Mouse (Mus musculus): ENCODE data around the gene Zmynd8. TPM values are rescaled to one million over a fixed set of nuclear protein-coding genes. Genes with fewer than 3 reads are reported as not detected.
"Not testable (repeated sequence)": the region's sequence is repeated elsewhere in the genome, so short reads cannot be mapped to it uniquely, and the experiment has no call there.

The Zmynd8 gene
- polyA plus RNA-seq, 1 experiment from 2014 or later: 47.6 TPM

DNA sequence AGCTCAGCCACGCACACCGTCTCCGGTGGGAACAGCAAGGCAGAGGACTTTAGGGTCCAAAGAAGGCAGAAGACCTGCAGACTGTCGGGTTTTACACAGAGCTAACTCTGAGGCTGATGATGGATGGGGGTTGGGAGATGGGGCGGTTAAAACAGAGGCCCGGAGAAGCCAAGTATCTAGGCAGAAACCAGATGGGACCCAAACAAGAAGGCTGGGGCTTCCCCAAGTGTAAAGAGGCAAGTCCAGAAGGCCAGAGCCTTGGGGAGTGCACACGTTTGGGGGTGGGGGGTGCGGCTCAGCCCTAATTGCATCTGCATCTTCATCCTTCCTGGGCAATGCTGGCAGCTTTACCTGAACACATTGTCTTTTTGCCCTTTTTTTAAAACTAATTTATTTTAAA is 85.9 kb downstream of the Zmynd8 start:
- Histone ChIP-seq H3K9me3 (replicated peaks; ENCODE audit: control insufficient read depth, low read length) (no peaks in the 10 kb centered on the region), H3K4me2 (no peak overlapping the region), H3K9ac (ENCODE audit: low read depth, low read length) (no peak overlapping the region), H3K27me3 (ENCODE audit: control insufficient read depth, insufficient read depth, low read length) (no peaks in the 10 kb centered on the region), H3K4me3 (ENCODE audit: low read depth, low read length) (no peak overlapping the region), H3K36me3 (ENCODE audit: control insufficient read depth, insufficient read depth, low read length) (peaks cover 28% of the 10 kb centered on the region), H3K4me1 (ENCODE audit: control insufficient read depth, insufficient read depth, low read length) (peaks cover 13% of the 10 kb centered on the region), H3K27ac (ENCODE audit: low read depth, low read length) (no peak overlapping the region)
- no peak for ATAC-seq (replicated peaks; ENCODE audit: insufficient number of reproducible peaks, low FRiP score, low TSS enrichment)
- WGBS (ENCODE audit: insufficient replicate concordance): 85% methylated on average over 8 of the region's 8 CpGs

DNA sequence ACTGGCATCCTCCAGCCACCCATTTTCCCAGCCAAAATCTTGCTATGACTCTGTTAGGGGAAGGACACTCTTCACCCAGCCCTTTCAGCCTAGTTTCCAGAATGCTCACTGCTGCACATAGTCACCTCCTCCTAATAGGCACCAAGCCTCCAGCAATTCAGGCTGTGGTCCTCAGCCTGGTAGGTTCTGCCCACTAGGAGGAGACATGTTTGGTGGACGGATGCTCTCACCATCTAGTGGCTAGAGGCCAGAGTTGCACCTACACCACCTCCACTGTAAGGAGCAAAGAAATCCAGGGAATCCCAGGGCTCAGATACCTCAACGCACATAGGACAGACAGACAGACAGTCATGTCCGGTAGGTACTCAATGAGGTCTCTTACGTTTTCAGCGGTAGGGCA is 87.3 kb downstream of the Zmynd8 start:
- ATAC-seq (replicated peaks; ENCODE audit: insufficient number of reproducible peaks, low FRiP score, low TSS enrichment): no peak
- Histone ChIP-seq H3K27ac (ENCODE audit: low read depth, low read length) (no peak overlapping the region), H3K36me3 (ENCODE audit: control insufficient read depth, insufficient read depth, low read length) (peaks cover 37% of the 10 kb centered on the region), H3K9me3 (replicated peaks; ENCODE audit: control insufficient read depth, low read length) (no peaks in the 10 kb centered on the region), H3K9ac (ENCODE audit: low read depth, low read length) (no peak overlapping the region), H3K27me3 (ENCODE audit: control insufficient read depth, insufficient read depth, low read length) (no peaks in the 10 kb centered on the region), H3K4me1 (ENCODE audit: control insufficient read depth, insufficient read depth, low read length) (0 out of 2 replicates have a peak, but pooled peaks cover 2% of the 10 kb centered on the region), H3K4me3 (ENCODE audit: low read depth, low read length) (no peak overlapping the region), H3K4me2 (no peak overlapping the region)
- 61% methylated on average over 5 of the region's 5 CpGs for WGBS (ENCODE audit: insufficient replicate concordance)

DNA sequence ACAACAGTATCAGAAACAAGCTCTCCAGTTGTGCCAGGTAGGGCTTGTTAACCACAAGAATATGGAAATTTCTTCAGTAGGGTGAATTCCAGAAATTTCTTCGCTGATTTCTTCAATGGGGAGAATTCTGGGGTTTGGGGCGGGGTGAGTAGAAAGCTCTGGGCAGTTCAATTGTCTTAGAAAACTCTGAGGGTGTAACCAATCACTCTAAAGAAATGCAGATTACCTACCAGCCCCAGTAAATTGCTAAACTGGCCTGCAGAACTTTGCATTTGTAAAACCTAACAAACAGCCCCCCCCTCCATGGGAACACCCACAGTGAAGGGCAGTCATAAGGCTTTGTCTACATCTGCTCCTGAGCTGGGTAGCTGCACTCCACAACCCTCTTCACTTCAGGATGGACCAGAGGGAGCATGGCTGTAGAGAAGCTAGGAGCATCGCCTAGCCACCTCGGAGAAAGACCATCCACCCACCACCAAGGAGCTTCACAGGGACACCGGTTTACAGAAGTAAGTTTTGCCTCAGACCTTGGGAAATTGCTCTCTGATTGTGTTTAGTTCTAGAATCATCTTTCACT is 88.8 kb downstream of the Zmynd8 start:
- Histone ChIP-seq H3K4me1 (ENCODE audit: control insufficient read depth, insufficient read depth, low read length) (no peaks in the 10 kb centered on the region), H3K4me3 (ENCODE audit: low read depth, low read length) (no peak overlapping the region), H3K4me2 (no peak overlapping the region), H3K9ac (ENCODE audit: low read depth, low read length) (no peak overlapping the region), H3K9me3 (replicated peaks; ENCODE audit: control insufficient read depth, low read length) (no peaks in the 10 kb centered on the region), H3K27me3 (ENCODE audit: control insufficient read depth, insufficient read depth, low read length) (no peaks in the 10 kb centered on the region), H3K27ac (ENCODE audit: low read depth, low read length) (no peak overlapping the region), H3K36me3 (ENCODE audit: control insufficient read depth, insufficient read depth, low read length) (peaks cover 45% of the 10 kb centered on the region)
- no peak for ATAC-seq (replicated peaks; ENCODE audit: insufficient number of reproducible peaks, low FRiP score, low TSS enrichment)
- WGBS (ENCODE audit: insufficient replicate concordance): 94% methylated on average over 5 of the region's 5 CpGs

DNA sequence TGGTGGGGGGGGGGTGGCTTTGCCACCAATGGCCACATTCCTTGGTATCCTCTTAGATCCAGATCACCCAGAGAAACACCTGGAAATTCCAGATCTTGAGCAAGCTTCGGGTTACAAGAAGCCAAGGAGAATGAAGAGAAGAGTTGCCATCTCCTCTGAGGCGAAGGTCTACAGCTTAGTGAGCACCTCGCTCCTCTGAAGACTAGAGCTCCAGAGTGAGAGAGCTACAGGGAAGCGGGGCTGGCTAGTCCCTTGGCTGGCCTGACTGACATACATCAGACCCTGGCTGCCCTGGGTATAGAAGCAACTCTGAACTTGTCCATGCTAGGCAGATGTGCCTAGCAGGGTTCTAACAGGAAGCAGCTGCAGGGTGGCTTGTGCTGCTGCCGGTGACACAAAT is 89.7 kb downstream of the Zmynd8 start:
- no peak overlapping the region for H3K4me3 ChIP-seq (ENCODE audit: low read depth, low read length)
- no peaks in the 10 kb centered on the region for H3K27me3 ChIP-seq (ENCODE audit: control insufficient read depth, insufficient read depth, low read length)
- no peak for ATAC-seq (replicated peaks; ENCODE audit: insufficient number of reproducible peaks, low FRiP score, low TSS enrichment)
- H3K9ac ChIP-seq (ENCODE audit: low read depth, low read length): no peak overlapping the region
- 89% methylated on average over 5 of the region's 5 CpGs for WGBS (ENCODE audit: insufficient replicate concordance)
- peaks cover 51% of the 10 kb centered on the region for H3K36me3 ChIP-seq (ENCODE audit: control insufficient read depth, insufficient read depth, low read length)
- H3K4me1 ChIP-seq (ENCODE audit: control insufficient read depth, insufficient read depth, low read length): no peaks in the 10 kb centered on the region
- no peak overlapping the region for H3K27ac ChIP-seq (ENCODE audit: low read depth, low read length)
- H3K9me3 ChIP-seq (replicated peaks; ENCODE audit: control insufficient read depth, low read length): no peaks in the 10 kb centered on the region
- H3K4me2 ChIP-seq: no peak overlapping the region

DNA sequence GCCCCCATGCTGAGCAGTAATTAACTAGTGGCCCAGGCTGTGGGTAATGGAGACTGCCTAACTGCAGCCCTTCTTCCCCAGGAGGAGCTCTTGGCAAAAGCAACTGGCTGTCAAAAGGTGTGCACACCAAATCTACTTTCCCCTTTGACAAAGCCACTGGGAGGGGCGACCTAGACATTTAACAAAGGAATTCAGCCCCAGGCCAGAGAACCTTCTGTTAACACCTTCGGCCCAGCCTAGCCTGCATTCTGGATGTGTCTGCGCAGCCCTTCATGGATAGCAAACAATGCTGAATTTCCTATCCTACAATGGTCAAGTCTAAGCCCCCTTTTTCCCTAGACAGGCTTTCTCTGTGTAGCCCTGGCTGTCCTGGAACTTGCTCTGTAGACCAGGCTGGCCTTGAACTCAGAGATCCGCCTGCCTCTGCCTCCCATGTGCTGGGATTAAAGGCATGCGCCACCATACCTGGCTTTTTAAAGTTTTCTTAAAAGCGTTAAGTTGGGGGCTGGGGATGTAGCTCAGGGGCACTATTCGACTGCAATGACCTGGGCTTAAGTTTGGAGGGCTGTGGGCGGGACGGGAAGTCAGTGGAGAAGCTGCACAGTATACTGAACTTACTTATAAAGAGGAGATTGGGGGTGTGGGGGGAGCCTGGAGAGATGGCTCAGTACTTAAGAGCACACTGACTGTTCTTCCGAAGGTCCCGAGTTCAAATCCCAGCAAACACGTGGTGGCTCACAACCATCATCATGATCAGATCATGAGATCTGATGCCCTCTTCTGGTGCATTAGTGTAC is 90.4 kb downstream of the Zmynd8 start:
- Histone ChIP-seq H3K4me1 (ENCODE audit: control insufficient read depth, insufficient read depth, low read length) (no peaks in the 10 kb centered on the region), H3K27me3 (ENCODE audit: control insufficient read depth, insufficient read depth, low read length) (no peaks in the 10 kb centered on the region), H3K9ac (ENCODE audit: low read depth, low read length) (no peak overlapping the region), H3K36me3 (ENCODE audit: control insufficient read depth, insufficient read depth, low read length) (peaks cover 51% of the 10 kb centered on the region), H3K4me3 (ENCODE audit: low read depth, low read length) (no peak overlapping the region), H3K9me3 (replicated peaks; ENCODE audit: control insufficient read depth, low read length) (no peaks in the 10 kb centered on the region), H3K27ac (ENCODE audit: low read depth, low read length) (no peak overlapping the region), H3K4me2 (no peak overlapping the region)
- no peak for ATAC-seq (replicated peaks; ENCODE audit: insufficient number of reproducible peaks, low FRiP score, low TSS enrichment)
- 90% methylated on average over 12 of the region's 12 CpGs for WGBS (ENCODE audit: insufficient replicate concordance)

DNA sequence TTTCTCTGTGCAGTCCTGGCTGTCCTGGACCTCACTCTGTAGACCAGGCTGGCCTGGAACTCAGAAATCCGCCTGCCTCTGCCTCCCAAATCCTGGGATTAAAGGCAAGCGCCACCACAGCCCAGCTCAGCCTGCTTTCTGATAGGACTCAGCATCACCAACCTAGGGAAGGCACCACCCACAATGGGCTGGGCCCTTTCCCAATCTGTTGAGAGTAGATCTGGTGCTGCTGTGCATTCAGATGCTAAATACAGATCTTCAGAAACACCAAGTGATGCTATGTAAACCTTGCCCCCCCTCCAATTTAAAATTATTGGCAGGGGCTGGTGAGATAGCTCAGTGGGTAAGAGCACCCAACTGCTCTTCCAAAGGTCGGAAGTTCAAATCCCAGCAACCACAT is 98.6 kb downstream of the Zmynd8 start:
- not testable (repeated sequence) for H3K27ac ChIP-seq (ENCODE audit: low read depth, low read length); H3K4me3 ChIP-seq (ENCODE audit: low read depth, low read length); H3K9me3 ChIP-seq (replicated peaks; ENCODE audit: control insufficient read depth, low read length); H3K4me1 ChIP-seq (ENCODE audit: control insufficient read depth, insufficient read depth, low read length); H3K4me2 ChIP-seq; ATAC-seq (replicated peaks; ENCODE audit: insufficient number of reproducible peaks, low FRiP score, low TSS enrichment); H3K27me3 ChIP-seq (ENCODE audit: control insufficient read depth, insufficient read depth, low read length); H3K9ac ChIP-seq (ENCODE audit: low read depth, low read length)
- peaks cover 34% of the 10 kb centered on the region for H3K36me3 ChIP-seq (ENCODE audit: control insufficient read depth, insufficient read depth, low read length)
- WGBS (ENCODE audit: insufficient replicate concordance): 87% methylated on average over 3 of the region's 3 CpGs

DNA sequence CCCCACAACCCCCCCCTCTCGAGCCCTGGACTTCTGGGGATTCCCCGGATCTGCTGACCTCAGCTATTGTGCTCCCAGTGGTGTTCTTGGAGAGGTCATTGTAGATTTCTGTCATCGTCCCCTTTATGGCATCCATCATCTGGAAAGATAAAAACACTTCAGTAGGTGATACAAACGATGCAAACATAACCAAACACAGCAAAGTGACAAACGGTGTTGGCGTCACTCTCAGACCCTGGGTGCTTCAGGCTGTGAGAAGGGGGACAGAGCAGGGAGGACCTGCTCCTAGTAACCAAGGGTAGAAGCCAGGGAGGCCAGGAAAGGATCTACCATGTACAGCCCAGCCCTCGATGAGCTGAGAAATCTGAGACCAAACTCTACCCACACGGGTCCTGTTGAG is 100.9 kb downstream of the Zmynd8 start:
- Histone ChIP-seq H3K4me2 (no peak overlapping the region), H3K4me1 (ENCODE audit: control insufficient read depth, insufficient read depth, low read length) (no peaks in the 10 kb centered on the region), H3K4me3 (ENCODE audit: low read depth, low read length) (no peak overlapping the region), H3K9me3 (replicated peaks; ENCODE audit: control insufficient read depth, low read length) (no peaks in the 10 kb centered on the region), H3K27ac (ENCODE audit: low read depth, low read length) (no peak overlapping the region), H3K27me3 (ENCODE audit: control insufficient read depth, insufficient read depth, low read length) (no peaks in the 10 kb centered on the region), H3K9ac (ENCODE audit: low read depth, low read length) (no peak overlapping the region), H3K36me3 (ENCODE audit: control insufficient read depth, insufficient read depth, low read length) (peaks cover 31% of the 10 kb centered on the region)
- no peak for ATAC-seq (replicated peaks; ENCODE audit: insufficient number of reproducible peaks, low FRiP score, low TSS enrichment)
- WGBS (ENCODE audit: insufficient replicate concordance): 46% methylated on average over 8 of the region's 8 CpGs

DNA sequence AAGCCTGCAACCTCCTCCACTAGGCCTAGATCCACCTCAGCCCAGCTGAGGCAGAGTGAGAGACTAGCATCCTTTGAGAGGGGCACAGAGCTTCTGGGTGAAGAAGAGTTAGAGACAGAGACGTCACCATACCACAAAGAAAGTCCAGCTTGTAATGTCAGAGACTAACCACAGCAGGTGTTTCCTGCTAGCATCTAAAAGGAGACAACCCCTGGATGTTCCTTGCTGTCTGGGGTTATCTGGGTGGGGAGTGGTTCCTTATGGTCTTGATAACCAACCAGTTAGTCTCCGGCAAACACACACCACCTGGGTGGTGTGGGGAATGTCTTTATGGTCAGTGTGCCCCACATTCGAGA is 105.6 kb downstream of the Zmynd8 start:
- Histone ChIP-seq H3K27ac (ENCODE audit: low read depth, low read length) (no peak overlapping the region), H3K4me3 (ENCODE audit: low read depth, low read length) (no peak overlapping the region), H3K27me3 (ENCODE audit: control insufficient read depth, insufficient read depth, low read length) (no peaks in the 10 kb centered on the region), H3K9me3 (replicated peaks; ENCODE audit: control insufficient read depth, low read length) (no peaks in the 10 kb centered on the region), H3K9ac (ENCODE audit: low read depth, low read length) (no peak overlapping the region), H3K4me2 (no peak overlapping the region), H3K36me3 (ENCODE audit: control insufficient read depth, insufficient read depth, low read length) (peaks cover 22% of the 10 kb centered on the region), H3K4me1 (ENCODE audit: control insufficient read depth, insufficient read depth, low read length) (peaks cover 11% of the 10 kb centered on the region)
- ATAC-seq (replicated peaks; ENCODE audit: insufficient number of reproducible peaks, low FRiP score, low TSS enrichment): no peak
- 49% methylated on average over 3 of the region's 3 CpGs for WGBS (ENCODE audit: insufficient replicate concordance)
